Mouse (Mus musculus) urinary bladder, postnatal 14 days (tissue): ENCODE measurements around the gene Syt9.

Experiments
- DNase-seq: peaks from one replicate; pipeline ENCODE4 v3.0.0; 2021; ENCODE audit warnings: low spot score

The Syt9 gene

GRCm38 (mm10) chr7:107370232-107371125, at the start of gene Syt9:
TSS of gene Syt9 (plus strand) at chr7:107370728.
- peak; percentile 11 for DNase-seq

GRCm38 (mm10) chr7:107339013-107339412, 31.5 kb upstream of the Syt9 start:
- no peak for DNase-seq

- DNase-seq, result no peak
Measured at GRCm38 (mm10) chr7:107339560-107340057, 30.9 kb upstream of the Syt9 start.

GRCm38 (mm10) chr7:107340221-107340620, 30.3 kb upstream of the Syt9 start:
- DNase-seq, result no peak

- DNase-seq, result no peak
Measured at GRCm38 (mm10) chr7:107341519-107342190, 28.9 kb upstream of the Syt9 start.

GRCm38 (mm10) chr7:107349201-107349600, 21.3 kb upstream of the Syt9 start:
- DNase-seq, result no peak

GRCm38 (mm10) chr7:107362153-107362552, 8.4 kb upstream of the Syt9 start:
- DNase-seq, result no peak

- DNase-seq, result no peak
Measured at GRCm38 (mm10) chr7:107362634-107363033, 7.9 kb upstream of the Syt9 start.

- DNase-seq, result peak; percentile 4
Measured at GRCm38 (mm10) chr7:107371126-107371920, 795 bp downstream of the Syt9 start.

- DNase-seq, result no peak
Measured at GRCm38 (mm10) chr7:107380562-107380961, 10.0 kb downstream of the Syt9 start.

- DNase-seq, result no peak
Measured at GRCm38 (mm10) chr7:107389604-107390003, 19.1 kb downstream of the Syt9 start.

- DNase-seq, result peak; percentile 20
Measured at GRCm38 (mm10) chr7:107392749-107393148, 22.2 kb downstream of the Syt9 start.

- DNase-seq, result no peak
Measured at GRCm38 (mm10) chr7:107400061-107400799, 29.7 kb downstream of the Syt9 start.

- no peak for DNase-seq
Measured at GRCm38 (mm10) chr7:107403261-107403660, 32.7 kb downstream of the Syt9 start.

- DNase-seq, result no peak
Measured at GRCm38 (mm10) chr7:107414928-107415327, 44.4 kb downstream of the Syt9 start.

- DNase-seq, result no peak
Measured at GRCm38 (mm10) chr7:107417043-107417850, 46.7 kb downstream of the Syt9 start.

GRCm38 (mm10) chr7:107437381-107437780, 66.9 kb downstream of the Syt9 start:
- DNase-seq, result no peak

GRCm38 (mm10) chr7:107444579-107444978, 74.1 kb downstream of the Syt9 start:
- no peak for DNase-seq

- DNase-seq, result no peak
Measured at GRCm38 (mm10) chr7:107454660-107455059, 84.1 kb downstream of the Syt9 start.

- no peak for DNase-seq
Measured at GRCm38 (mm10) chr7:107455118-107455521, 84.6 kb downstream of the Syt9 start.

GRCm38 (mm10) chr7:107461167-107461566, 90.6 kb downstream of the Syt9 start:
- no peak for DNase-seq
